Mouse (Mus musculus) olfactory bulb, adult 2 months (tissue): ENCODE measurements around the gene Acadm.

ENCODE experiments used
- CTCF ChIP-seq: fragments of 200-500 bp; IDR thresholded peaks from 2 replicates; pipeline ENCODE4 v1.5.1; 2012; ENCODE audit warnings: low read depth, mild to moderate bottlenecking, low read length, moderate library complexity; ENCODE audit not compliant: insufficient read depth
- POLR2A ChIP-seq: fragments of 200-500 bp; IDR thresholded peaks from 2 replicates; pipeline ENCODE4 v1.6.1; 2012; ENCODE audit warnings: mild to moderate bottlenecking, low read depth, low read length, moderate library complexity; ENCODE audit not compliant: insufficient read depth

GRCm38 (mm10) chr3:153937116-153937810 is 7.2 kb downstream of the Acadm start:
- TF ChIP-seq CTCF (no peak), POLR2A (no peak)
